Mouse (Mus musculus): Measurements from ENCODE around the gene Syt1.

DNA sequence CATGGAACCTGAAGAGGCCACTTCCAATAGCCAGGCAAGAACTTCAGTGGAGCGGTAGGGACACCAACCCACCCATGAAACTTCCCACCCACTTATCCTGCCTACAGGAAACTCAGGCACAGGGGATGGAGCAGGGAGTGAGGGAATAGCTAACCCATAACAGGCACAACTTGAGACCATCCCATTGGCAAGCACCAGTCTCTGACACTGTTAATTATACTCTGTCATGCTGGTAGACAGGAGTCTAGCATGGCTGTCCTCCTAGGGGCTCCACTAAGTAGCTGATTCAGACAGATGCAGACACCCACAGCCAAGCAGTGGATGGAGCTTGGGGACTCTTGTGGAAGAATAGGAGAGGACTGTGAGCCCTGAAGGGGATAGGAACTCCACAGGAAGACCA lies 105.5 kb downstream of the Syt1 start:
- TF ChIP-seq GATA2 (IDR thresholded peaks at IDR 0.05; ENCODE audit: borderline replicate concordance, low read depth, low read length) (no peak), CTCF (IDR thresholded peaks at IDR 0.05; ENCODE audit: low read depth, low read length) (no peak), TAL1 (conservative IDR thresholded peaks at IDR 0.05; ENCODE audit: low read depth, low read length) (no peak), GATA1 (IDR thresholded peaks at IDR 0.05; ENCODE audit: borderline replicate concordance, low read length) (no peak)

Measured in G1E (cell line).